Mouse (Mus musculus) ZHBTc4 (cell line): ENCODE results near the gene Accsl.

Experiments
- DNase-seq: peaks from one replicate; pipeline ENCODE4 v3.0.0-alpha.2; 2011; ENCODE audit warnings: low read depth, low spot score

Gene Accsl

GRCm38 (mm10) chr2:93809931-93810330 lies 59.0 kb downstream of the Accsl start:
- peak; percentile 50 for DNase-seq

DNA sequence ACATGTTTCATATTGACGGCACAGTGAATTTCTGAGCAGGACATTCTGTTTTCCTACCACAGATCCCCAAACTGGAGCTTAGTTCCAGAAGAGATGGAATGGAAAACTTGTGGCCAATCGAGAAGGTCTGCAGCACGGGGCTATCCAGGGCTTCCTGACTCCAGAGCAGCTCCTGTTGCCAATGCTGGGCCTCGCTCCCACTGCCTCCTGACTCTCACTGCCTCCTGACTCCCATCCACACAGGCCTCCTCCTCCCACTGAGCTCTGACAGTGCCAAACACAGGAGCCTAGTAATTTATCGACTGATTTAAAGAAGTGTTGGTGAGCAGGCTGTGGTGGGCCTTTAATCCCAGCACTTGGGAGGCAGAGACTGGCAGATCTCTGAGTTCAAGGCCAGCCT lies 60.9 kb downstream of the Accsl start:
- DNase-seq = no peak

GRCm38 (mm10) chr2:93807440-93807839 lies 61.5 kb downstream of the Accsl start:
- DNase-seq = no peak

- DNase-seq = no peak
Observed at GRCm38 (mm10) chr2:93806487-93807201, 62.3 kb downstream of the Accsl start.

DNA sequence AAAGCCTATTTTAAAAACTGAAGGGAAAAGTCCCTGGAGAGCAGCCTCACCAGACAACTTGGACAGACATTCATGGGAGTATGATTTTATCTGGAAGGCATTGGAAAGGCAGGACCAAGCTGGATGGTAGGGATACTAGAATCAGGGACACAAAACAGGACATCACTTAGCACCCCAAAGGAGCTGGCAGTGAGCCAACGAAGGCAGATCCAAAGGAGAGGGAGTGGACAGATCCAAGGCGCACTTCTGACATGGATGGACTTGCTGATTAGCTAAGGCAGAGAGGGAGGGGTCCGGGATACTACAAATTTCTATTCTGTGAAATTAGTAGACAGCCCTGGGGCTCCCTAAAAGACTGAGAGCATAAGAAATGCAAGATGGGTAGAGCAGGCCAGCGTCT lies 63.4 kb downstream of the Accsl start:
- no peak for DNase-seq
